Comparison of ENCODE assay signal across 27 mouse cellular contexts in genomic region chr7:16039363-16039762, GRCm38 (mm10). TPM values are rescaled to one million over a fixed set of nuclear protein-coding genes. Genes with fewer than 3 reads are reported as not detected.
DNase-seq lines count a peak whose midpoint lies in the region; ATAC-seq lines count a peak whose summit lies in the region.
"Had no signal": no experiment of that assay in that cellular context is flagged by ENCODE, and none has a peak within 500 bp of the region (broad histone marks: within the 10 kb centered on the region; RNA-seq: fewer than 3 reads in every experiment).

No protein-coding gene starts in this region.

- H3K27ac ChIP-seq in liver, embryonic 12.5 days = peak overlapping the region; percentile 58
- H3K27ac ChIP-seq in heart, embryonic 10.5 days = no peak overlapping the region
- H3K27ac ChIP-seq: embryonic facial prominence, embryonic 12.5 days; forebrain, embryonic 12.5 days; hindbrain, embryonic 12.5 days; limb, embryonic 13.5 days; lung, embryonic 15.5 days; midbrain, embryonic 12.5 days; stomach, postnatal 0 days had no signal

- H3K4me3 ChIP-seq in liver, embryonic 12.5 days = no peak overlapping the region; the same call in 1 of the 2 replicates
- H3K4me3 ChIP-seq in heart, embryonic 10.5 days = no peak overlapping the region
- H3K4me3 ChIP-seq: embryonic facial prominence, embryonic 12.5 days; forebrain, embryonic 12.5 days; heart, embryonic 12.5 days; hindbrain, embryonic 12.5 days; limb, embryonic 13.5 days; lung, embryonic 15.5 days; midbrain, embryonic 12.5 days had no signal

- ATAC-seq in liver, embryonic 12.5 days = peak; percentile 69
- peak; percentile 31 for ATAC-seq in common myeloid progenitor, adult 5-6 weeks (replicated peaks; ENCODE audit: low read depth, poor library complexity, severe bottlenecking)
- peak; percentile 54 for ATAC-seq in megakaryocyte-erythroid progenitor cell, adult 5-6 weeks (replicated peaks; ENCODE audit: low FRiP score, low TSS enrichment, poor library complexity, severe bottlenecking)
- ATAC-seq: intestine, postnatal 0 days had no signal

- H3K36me3 ChIP-seq in liver, embryonic 12.5 days = peaks cover 16% of the 10 kb centered on the region; the same call in 1 of the 2 replicates
- H3K36me3 ChIP-seq in heart, embryonic 10.5 days = 0 out of 2 replicates have a peak, but pooled peaks cover 3% of the 10 kb centered on the region
- H3K36me3 ChIP-seq: embryonic facial prominence, embryonic 12.5 days; hindbrain, embryonic 12.5 days; midbrain, embryonic 12.5 days had no signal

- no peaks in the 10 kb centered on the region for H3K9me3 ChIP-seq in liver, embryonic 12.5 days (replicated peaks)
- H3K9me3 ChIP-seq in heart, embryonic 10.5 days = no peaks in the 10 kb centered on the region
- H3K9me3 ChIP-seq: embryonic facial prominence, embryonic 12.5 days; forebrain, embryonic 12.5 days; heart, embryonic 12.5 days; hindbrain, embryonic 12.5 days; limb, embryonic 13.5 days; lung, embryonic 15.5 days; midbrain, embryonic 12.5 days had no signal

- H3K4me1 ChIP-seq in liver, embryonic 12.5 days = peaks cover 70% of the 10 kb centered on the region
- peaks cover 16% of the 10 kb centered on the region; the same call in 1 of the 2 replicates for H3K4me1 ChIP-seq in heart, embryonic 10.5 days

- peak overlapping the region; percentile 45 for H3K4me2 ChIP-seq in liver, embryonic 12.5 days
- H3K4me2 ChIP-seq: embryonic facial prominence, embryonic 12.5 days; forebrain, embryonic 12.5 days; heart, embryonic 12.5 days; hindbrain, embryonic 12.5 days; limb, embryonic 13.5 days; lung, embryonic 15.5 days; midbrain, embryonic 12.5 days had no signal

- H3K9ac ChIP-seq in liver, embryonic 12.5 days = peak overlapping the region; percentile 25; the same call in 1 of the 2 replicates
- H3K9ac ChIP-seq: embryonic facial prominence, embryonic 12.5 days; forebrain, embryonic 12.5 days; heart, embryonic 12.5 days; hindbrain, embryonic 12.5 days; limb, embryonic 13.5 days; lung, embryonic 15.5 days; midbrain, embryonic 12.5 days had no signal

- H3K27me3 ChIP-seq in liver, embryonic 12.5 days (replicated peaks) = no peaks in the 10 kb centered on the region
- H3K27me3 ChIP-seq in heart, embryonic 10.5 days (ENCODE audit: insufficient read depth, poor library complexity, severe bottlenecking) = no peaks in the 10 kb centered on the region
- H3K27me3 ChIP-seq: embryonic facial prominence, embryonic 12.5 days; forebrain, embryonic 12.5 days; heart, embryonic 12.5 days; hindbrain, embryonic 12.5 days; limb, embryonic 13.5 days; lung, embryonic 15.5 days; midbrain, embryonic 12.5 days had no signal

- WGBS in liver, embryonic 12.5 days (ENCODE audit: insufficient replicate concordance) = 37% methylated on average over 5 of the region's 5 CpGs
- WGBS in heart, embryonic 10.5 days = 88% methylated on average over 5 of the region's 5 CpGs

- DNase-seq in adrenal gland, adult 2 months = peak; percentile 59
- DNase-seq in adrenal gland, postnatal 4 days (ENCODE audit: low spot score in 2 of 2) = no peak
- no peak for DNase-seq in liver
- DNase-seq in spleen, postnatal 14 days (ENCODE audit: low spot score in 2 of 2) = no peak
- DNase-seq in heart, embryonic 10.5 days (ENCODE audit: low spot score) = no peak
- DNase-seq: cerebellum, adult 11-12 months; cerebellum, postnatal 10 days; heart, postnatal 10 days; kidney, postnatal 25 days; lung, postnatal 36 days; thymus, adult 2 months; thymus, postnatal 4 days had no signal

RNA-seq across cellular contexts. Expression of gene Bicra, which starts 8.4 kb away (rescaled TPM):
- total RNA-seq in adrenal gland, adult 2 months (2021) = 10 to 100 TPM in 1 of 2 experiments, 1 to 10 TPM in 1; 9.4 to 10.4 TPM
- polyA plus RNA-seq in adrenal gland, adult 2 months (2012; rRNA removed) = 19.8 and 26.2 TPM in 2 replicates
- total RNA-seq in adrenal gland, postnatal 4 days (2021) = 10 to 100 TPM; 14.4 to 14.6 TPM
- 2.9 and 3.3 TPM in 2 replicates for polyA plus RNA-seq in liver, embryonic 12.5 days (2016; fragmentation: Nextera tagmentation; extraction: Ambion mirVana)
- 1.2 and 2.5 TPM in 2 replicates for total RNA-seq in common myeloid progenitor, adult 5-6 weeks (2017)
- total RNA-seq in megakaryocyte-erythroid progenitor cell, adult 5-6 weeks (2014; fragmentation: Nextera tagmentation) = 12.6 and 21.3 TPM in 2 replicates
- 0.15 and 1.8 TPM in 2 replicates for total RNA-seq in megakaryocyte-erythroid progenitor cell, adult 5-6 weeks (2017)
- polyA plus RNA-seq in heart, embryonic 10.5 days (2016; fragmentation: Nextera tagmentation; extraction: Ambion mirVana) = 5.8 and 7.4 TPM in 2 replicates

RNA-seq across cellular contexts. Expression of gene Zfp541, which starts 22.3 kb away (rescaled TPM):
- total RNA-seq in adrenal gland, adult 2 months (2021) = under 1 TPM; 0.06 to 0.07 TPM
- polyA plus RNA-seq in adrenal gland, adult 2 months (2012; rRNA removed) = 0.04 and 0.09 TPM in 2 replicates
- under 1 TPM; 0.22 to 0.23 TPM for total RNA-seq in adrenal gland, postnatal 4 days (2021)
- polyA plus RNA-seq in liver, embryonic 12.5 days (2016; fragmentation: Nextera tagmentation; extraction: Ambion mirVana) = not detected in 2 replicates
- not detected in 2 replicates for total RNA-seq in common myeloid progenitor, adult 5-6 weeks (2017)
- total RNA-seq in megakaryocyte-erythroid progenitor cell, adult 5-6 weeks (2014; fragmentation: Nextera tagmentation) = not detected in 2 replicates
- total RNA-seq in megakaryocyte-erythroid progenitor cell, adult 5-6 weeks (2017) = not detected in 2 replicates
- polyA plus RNA-seq in heart, embryonic 10.5 days (2016; fragmentation: Nextera tagmentation; extraction: Ambion mirVana) = not detected in 2 replicates
- total RNA-seq: gastrocnemius, adult 8-10 months; heart, postnatal 10 days; monocyte, adult 5-6 weeks had no signal
- polyA plus RNA-seq: forebrain, embryonic 12.5 days; intestine, postnatal 0 days; lung, embryonic 15.5 days; midbrain, embryonic 12.5 days; small intestine, adult 2 months had no signal

RNA-seq across cellular contexts. Expression of gene Napa, which starts 58.9 kb away (rescaled TPM):
- total RNA-seq in adrenal gland, adult 2 months (2021) = 100 to 1,000 TPM; 149 to 167 TPM
- polyA plus RNA-seq in adrenal gland, adult 2 months (2012; rRNA removed) = 316 and 381 TPM in 2 replicates
- total RNA-seq in adrenal gland, postnatal 4 days (2021) = 100 to 1,000 TPM; 130 to 136 TPM
- polyA plus RNA-seq in liver, embryonic 12.5 days (2016; fragmentation: Nextera tagmentation; extraction: Ambion mirVana) = 163 and 165 TPM in 2 replicates
- total RNA-seq in common myeloid progenitor, adult 5-6 weeks (2017) = 61.1 and 65.9 TPM in 2 replicates
- 92.2 and 111 TPM in 2 replicates for total RNA-seq in megakaryocyte-erythroid progenitor cell, adult 5-6 weeks (2014; fragmentation: Nextera tagmentation)
- 41.1 and 49.5 TPM in 2 replicates for total RNA-seq in megakaryocyte-erythroid progenitor cell, adult 5-6 weeks (2017)
- 182 and 196 TPM in 2 replicates for polyA plus RNA-seq in heart, embryonic 10.5 days (2016; fragmentation: Nextera tagmentation; extraction: Ambion mirVana)
